Mouse (Mus musculus): ENCODE measurements around the gene Leo1. TPM values are rescaled to one million over a fixed set of nuclear protein-coding genes. Genes with fewer than 3 reads are reported as not detected.
A peak's percentile ranks its signal among the peaks of the same experiment; 100 is the strongest.
"Not testable (repeated sequence)": the region's sequence is repeated elsewhere in the genome, so short reads cannot be mapped to it uniquely, and the experiment has no call there.

The Leo1 gene
- polyA plus RNA-seq, 1 experiment from 2014 or later = 34.9 TPM

- Histone ChIP-seq H3K4me1 (ENCODE audit: control insufficient read depth, insufficient read depth, low read length) (no peaks in the 10 kb centered on the region), H3K27me3 (ENCODE audit: control insufficient read depth, insufficient read depth, low read length) (no peaks in the 10 kb centered on the region), H3K27ac (ENCODE audit: low read length) (no peak overlapping the region), H3K4me2 (ENCODE audit: low read depth, low read length) (no peak overlapping the region), H3K9ac (ENCODE audit: low read length) (no peak overlapping the region), H3K4me3 (replicated peaks; ENCODE audit: low read length) (no peak overlapping the region), H3K9me3 (replicated peaks; ENCODE audit: control insufficient read depth, low read length) (no peaks in the 10 kb centered on the region), H3K36me3 (ENCODE audit: control insufficient read depth, insufficient read depth, low read length) (no peaks in the 10 kb centered on the region)
- WGBS = 88% methylated on average over 5 of the region's 5 CpGs
- no peak for ATAC-seq (ENCODE audit: insufficient read depth, low FRiP score)
Measured at GRCm38 (mm10) chr9:75480536-75481075, 39.3 kb downstream of the Leo1 start.

- Histone ChIP-seq H3K4me2 (ENCODE audit: low read depth, low read length) (no peak overlapping the region), H3K4me3 (replicated peaks; ENCODE audit: low read length) (no peak overlapping the region), H3K36me3 (ENCODE audit: control insufficient read depth, insufficient read depth, low read length) (no peaks in the 10 kb centered on the region), H3K9ac (ENCODE audit: low read length) (no peak overlapping the region), H3K9me3 (replicated peaks; ENCODE audit: control insufficient read depth, low read length) (no peaks in the 10 kb centered on the region), H3K4me1 (ENCODE audit: control insufficient read depth, insufficient read depth, low read length) (no peaks in the 10 kb centered on the region), H3K27ac (ENCODE audit: low read length) (no peak overlapping the region), H3K27me3 (ENCODE audit: control insufficient read depth, insufficient read depth, low read length) (no peaks in the 10 kb centered on the region)
- no peak for ATAC-seq (ENCODE audit: insufficient read depth, low FRiP score)
- WGBS = 76% methylated on average over 6 of the region's 6 CpGs
Measured at GRCm38 (mm10) chr9:75485231-75485630, 43.9 kb downstream of the Leo1 start.

- H3K4me3 ChIP-seq (replicated peaks; ENCODE audit: low read length); H3K9ac ChIP-seq (ENCODE audit: low read length); H3K9me3 ChIP-seq (replicated peaks; ENCODE audit: control insufficient read depth, low read length); H3K36me3 ChIP-seq (ENCODE audit: control insufficient read depth, insufficient read depth, low read length); H3K27me3 ChIP-seq (ENCODE audit: control insufficient read depth, insufficient read depth, low read length); H3K4me2 ChIP-seq (ENCODE audit: low read depth, low read length); H3K27ac ChIP-seq (ENCODE audit: low read length); ATAC-seq (ENCODE audit: insufficient read depth, low FRiP score); H3K4me1 ChIP-seq (ENCODE audit: control insufficient read depth, insufficient read depth, low read length): not testable (repeated sequence)
- WGBS = 94% methylated on average over 7 of the region's 7 CpGs
Measured at GRCm38 (mm10) chr9:75488255-75488654, 46.9 kb downstream of the Leo1 start.

- Histone ChIP-seq H3K27ac (ENCODE audit: low read length) (no peak overlapping the region), H3K36me3 (ENCODE audit: control insufficient read depth, insufficient read depth, low read length) (peaks cover 10% of the 10 kb centered on the region), H3K4me1 (ENCODE audit: control insufficient read depth, insufficient read depth, low read length) (no peaks in the 10 kb centered on the region), H3K4me2 (ENCODE audit: low read depth, low read length) (no peak overlapping the region), H3K9ac (ENCODE audit: low read length) (no peak overlapping the region), H3K9me3 (replicated peaks; ENCODE audit: control insufficient read depth, low read length) (no peaks in the 10 kb centered on the region), H3K4me3 (replicated peaks; ENCODE audit: low read length) (no peak overlapping the region), H3K27me3 (ENCODE audit: control insufficient read depth, insufficient read depth, low read length) (no peaks in the 10 kb centered on the region)
- ATAC-seq (ENCODE audit: insufficient read depth, low FRiP score) = no peak
- 83% methylated on average over 9 of the region's 9 CpGs for WGBS
Measured at GRCm38 (mm10) chr9:75494407-75495005, 53.2 kb downstream of the Leo1 start.

GRCm38 (mm10) chr9:75495945-75496344, 54.6 kb downstream of the Leo1 start:
- H3K4me3 ChIP-seq (replicated peaks; ENCODE audit: low read length) = no peak overlapping the region
- no peaks in the 10 kb centered on the region for H3K9me3 ChIP-seq (replicated peaks; ENCODE audit: control insufficient read depth, low read length)
- ATAC-seq (ENCODE audit: insufficient read depth, low FRiP score) = no peak
- no peak overlapping the region for H3K4me2 ChIP-seq (ENCODE audit: low read depth, low read length)
- WGBS = 56% methylated on average over 10 of the region's 10 CpGs
- H3K36me3 ChIP-seq (ENCODE audit: control insufficient read depth, insufficient read depth, low read length) = peaks cover 10% of the 10 kb centered on the region
- H3K27me3 ChIP-seq (ENCODE audit: control insufficient read depth, insufficient read depth, low read length) = no peaks in the 10 kb centered on the region
- H3K27ac ChIP-seq (ENCODE audit: low read length) = no peak overlapping the region
- no peaks in the 10 kb centered on the region for H3K4me1 ChIP-seq (ENCODE audit: control insufficient read depth, insufficient read depth, low read length)
- no peak overlapping the region for H3K9ac ChIP-seq (ENCODE audit: low read length)

GRCm38 (mm10) chr9:75498571-75498970, 57.2 kb downstream of the Leo1 start:
- Histone ChIP-seq H3K4me2 (ENCODE audit: low read depth, low read length) (no peak overlapping the region), H3K9ac (ENCODE audit: low read length) (no peak overlapping the region), H3K4me1 (ENCODE audit: control insufficient read depth, insufficient read depth, low read length) (no peaks in the 10 kb centered on the region), H3K27ac (ENCODE audit: low read length) (no peak overlapping the region), H3K27me3 (ENCODE audit: control insufficient read depth, insufficient read depth, low read length) (no peaks in the 10 kb centered on the region), H3K36me3 (ENCODE audit: control insufficient read depth, insufficient read depth, low read length) (peaks cover 23% of the 10 kb centered on the region), H3K4me3 (replicated peaks; ENCODE audit: low read length) (no peak overlapping the region), H3K9me3 (replicated peaks; ENCODE audit: control insufficient read depth, low read length) (no peaks in the 10 kb centered on the region)
- no peak for ATAC-seq (ENCODE audit: insufficient read depth, low FRiP score)
- 96% methylated on average over 7 of the region's 7 CpGs for WGBS

GRCm38 (mm10) chr9:75504311-75504710, 63.0 kb downstream of the Leo1 start:
- Histone ChIP-seq H3K4me2 (ENCODE audit: low read depth, low read length) (no peak overlapping the region), H3K36me3 (ENCODE audit: control insufficient read depth, insufficient read depth, low read length) (peaks cover 27% of the 10 kb centered on the region), H3K27ac (ENCODE audit: low read length) (no peak overlapping the region), H3K4me1 (ENCODE audit: control insufficient read depth, insufficient read depth, low read length) (no peaks in the 10 kb centered on the region), H3K27me3 (ENCODE audit: control insufficient read depth, insufficient read depth, low read length) (no peaks in the 10 kb centered on the region), H3K9me3 (replicated peaks; ENCODE audit: control insufficient read depth, low read length) (no peaks in the 10 kb centered on the region), H3K4me3 (replicated peaks; ENCODE audit: low read length) (no peak overlapping the region), H3K9ac (ENCODE audit: low read length) (no peak overlapping the region)
- no peak for ATAC-seq (ENCODE audit: insufficient read depth, low FRiP score)
- WGBS = 88% methylated on average over 6 of the region's 6 CpGs

- peaks cover 33% of the 10 kb centered on the region for H3K36me3 ChIP-seq (ENCODE audit: control insufficient read depth, insufficient read depth, low read length)
- no peak for ATAC-seq (ENCODE audit: insufficient read depth, low FRiP score)
- no peaks in the 10 kb centered on the region for H3K9me3 ChIP-seq (replicated peaks; ENCODE audit: control insufficient read depth, low read length)
- 84% methylated on average over 8 of the region's 8 CpGs for WGBS
- no peak overlapping the region for H3K9ac ChIP-seq (ENCODE audit: low read length)
- no peaks in the 10 kb centered on the region for H3K4me1 ChIP-seq (ENCODE audit: control insufficient read depth, insufficient read depth, low read length)
- no peak overlapping the region for H3K4me3 ChIP-seq (replicated peaks; ENCODE audit: low read length)
- no peak overlapping the region for H3K27ac ChIP-seq (ENCODE audit: low read length)
- H3K27me3 ChIP-seq (ENCODE audit: control insufficient read depth, insufficient read depth, low read length) = no peaks in the 10 kb centered on the region
- H3K4me2 ChIP-seq (ENCODE audit: low read depth, low read length) = no peak overlapping the region
Measured at GRCm38 (mm10) chr9:75511236-75511939, 70.1 kb downstream of the Leo1 start.

- H3K36me3 ChIP-seq (ENCODE audit: control insufficient read depth, insufficient read depth, low read length) = peaks cover 14% of the 10 kb centered on the region
- 0 out of 2 replicates have a peak, but pooled peaks have one; percentile 29 for ATAC-seq (ENCODE audit: insufficient read depth, low FRiP score)
Measured at GRCm38 (mm10) chr9:75515464-75516113, 74.3 kb downstream of the Leo1 start.

More at GRCm38 (mm10) chr9:75515464-75516113, 74.3 kb downstream of the Leo1 start:
- WGBS = 57% methylated on average over 12 of the region's 12 CpGs
- Histone ChIP-seq H3K27me3 (ENCODE audit: control insufficient read depth, insufficient read depth, low read length) (no peaks in the 10 kb centered on the region), H3K4me2 (ENCODE audit: low read depth, low read length) (no peak overlapping the region), H3K4me3 (replicated peaks; ENCODE audit: low read length) (no peak overlapping the region), H3K4me1 (ENCODE audit: control insufficient read depth, insufficient read depth, low read length) (no peaks in the 10 kb centered on the region), H3K9ac (ENCODE audit: low read length) (no peak overlapping the region), H3K9me3 (replicated peaks; ENCODE audit: control insufficient read depth, low read length) (no peaks in the 10 kb centered on the region), H3K27ac (ENCODE audit: low read length) (no peak overlapping the region)

Data from stomach, embryonic 16.5 days (tissue).